ENCODE assay signal across 9 mouse cellular contexts in the genomic region with DNA sequence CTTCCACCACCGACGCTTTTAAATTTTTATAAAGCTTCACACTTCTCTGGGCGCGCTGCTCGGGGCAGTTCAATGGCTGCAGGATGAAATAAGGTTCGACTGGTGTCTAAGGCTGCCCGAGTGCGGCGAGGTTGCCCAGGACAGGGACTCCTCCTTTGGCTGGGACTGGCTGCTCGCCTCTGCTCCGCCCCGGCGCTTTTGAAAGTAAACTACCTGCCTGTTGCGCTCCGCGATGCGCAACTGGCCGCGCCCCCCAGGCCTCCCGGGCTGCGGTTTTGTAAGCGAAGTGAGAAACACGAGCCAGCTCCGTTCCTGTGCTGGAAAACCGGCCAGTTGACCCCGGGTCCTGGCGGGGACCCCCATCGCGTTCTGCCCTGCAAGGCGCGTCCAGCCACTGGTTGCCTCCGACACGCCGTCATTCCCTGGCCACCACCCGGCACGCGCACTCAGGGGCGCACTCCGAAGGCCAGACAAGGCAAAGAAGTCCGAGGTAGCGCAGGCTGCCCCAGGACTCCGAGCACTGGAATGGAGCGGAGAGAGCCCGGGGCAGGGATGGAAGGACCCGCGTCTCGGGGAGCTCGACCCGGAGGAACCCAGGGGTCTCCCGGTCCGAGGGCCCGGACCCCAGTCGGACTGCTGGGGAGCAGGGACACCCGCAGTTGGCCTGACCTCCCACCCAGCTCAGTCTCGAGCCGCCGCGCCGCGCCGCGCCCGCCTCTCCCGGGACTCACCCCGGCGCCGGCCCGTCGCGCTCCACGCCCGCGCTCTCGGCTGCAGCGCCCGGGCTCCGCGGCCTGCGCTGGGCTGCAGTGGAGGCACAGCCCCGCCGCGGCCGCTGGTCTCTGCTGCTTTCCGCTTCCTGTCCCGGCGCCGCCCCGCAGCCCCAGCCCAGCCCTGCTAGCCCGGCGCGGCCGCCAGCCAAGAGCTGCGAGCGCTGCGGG. TPM values are rescaled to one million over a fixed set of nuclear protein-coding genes. Genes with fewer than 3 reads are reported as not detected.
A peak's percentile ranks its signal among the peaks of the same experiment; 100 is the strongest.
DNase-seq lines count a peak whose midpoint lies in the region; ATAC-seq and TF ChIP-seq lines count a peak whose summit lies in the region.
"Had no signal": no experiment of that assay in that cellular context is flagged by ENCODE, and none has a peak within 500 bp of the region (broad histone marks: within the 10 kb centered on the region; RNA-seq: fewer than 3 reads in every experiment).

A gene (minus strand): TSS at position 913 of the 941 bp plus-strand sequence.

- no peaks in the 10 kb centered on the region for H3K27me3 ChIP-seq in hindbrain, postnatal 0 days (ENCODE audit: insufficient read depth, low read length)
- H3K27me3 ChIP-seq in limb, embryonic 14.5 days (ENCODE audit: control insufficient read depth, insufficient read depth, low read length) = no peaks in the 10 kb centered on the region
- peaks cover 25% of the 10 kb centered on the region for H3K27me3 ChIP-seq in midbrain, embryonic 15.5 days (replicated peaks)
- no peaks in the 10 kb centered on the region for H3K27me3 ChIP-seq in testis, adult 2 months (ENCODE audit: control insufficient read depth, insufficient read depth, low read length)
- H3K27me3 ChIP-seq: CH12.LX had no signal

- peak; percentile 85 for ATAC-seq in hindbrain, postnatal 0 days
- peak; percentile 83 for ATAC-seq in limb, embryonic 14.5 days (ENCODE audit: low FRiP score, low read depth)
- peak; percentile 80 for ATAC-seq in midbrain, embryonic 15.5 days (replicated peaks)

- no peaks in the 10 kb centered on the region for H3K36me3 ChIP-seq in hindbrain, postnatal 0 days (ENCODE audit: insufficient read depth, low read length)
- no peaks in the 10 kb centered on the region for H3K36me3 ChIP-seq in limb, embryonic 14.5 days (ENCODE audit: control insufficient read depth, insufficient read depth, low read length)
- no peaks in the 10 kb centered on the region for H3K36me3 ChIP-seq in midbrain, embryonic 15.5 days (replicated peaks)
- H3K36me3 ChIP-seq in testis, adult 2 months (ENCODE audit: control insufficient read depth, insufficient read depth, low read length) = no peaks in the 10 kb centered on the region

- DNase-seq in layer of hippocampus, adult 11-12 months (ENCODE audit: low spot score) = peak; percentile 41
- no peak for DNase-seq in layer of hippocampus, adult 9-10 months (ENCODE audit: low spot score)
- peak; percentile 78 for DNase-seq in embryo, embryonic 10 days (ENCODE audit: low spot score)
- DNase-seq in gastrocnemius, postnatal 36 days = peak; percentile 60 to 68
- peak; percentile 72 for DNase-seq in hindbrain, postnatal 0 days (ENCODE audit: low spot score)
- DNase-seq in limb, embryonic 14.5 days (ENCODE audit: low spot score) = peak; percentile 83

- intact Hi-C loops in gastrocnemius, postnatal 36 days (cut with DNase I) = loop anchor here (5.0 kb wide), 1 partner anchor 37 kb away; no protein-coding TSS in a partner anchor

- peaks cover 4% of the 10 kb centered on the region; the same call in 1 of the 2 replicates for H3K4me1 ChIP-seq in hindbrain, postnatal 0 days (ENCODE audit: insufficient read depth, low read length)
- peaks cover 16% of the 10 kb centered on the region for H3K4me1 ChIP-seq in limb, embryonic 14.5 days (ENCODE audit: control insufficient read depth, insufficient read depth, low read length)
- H3K4me1 ChIP-seq in midbrain, embryonic 15.5 days = peaks cover 26% of the 10 kb centered on the region
- peaks cover 12% of the 10 kb centered on the region for H3K4me1 ChIP-seq in testis, adult 2 months (ENCODE audit: control insufficient read depth, insufficient read depth, low read length)

- TF ChIP-seq CTCF in hindbrain, postnatal 0 days (IDR thresholded peaks at IDR 0.05; ENCODE audit: low read depth) = no peak
- TF ChIP-seq CTCF in testis, adult 2 months (IDR thresholded peaks at IDR 0.05; ENCODE audit: control insufficient read depth, insufficient read depth, insufficient replicate concordance, low read depth, low read length) = no peak

- H3K4me2 ChIP-seq in hindbrain, postnatal 0 days (ENCODE audit: low read depth, low read length) = peak within 1 kb of the TSS; percentile 98
- peak within 1 kb of the TSS; percentile 83 for H3K4me2 ChIP-seq in limb, embryonic 14.5 days (replicated peaks; ENCODE audit: low read depth, low read length, severe bottlenecking)
- H3K4me2 ChIP-seq in midbrain, embryonic 15.5 days = peak within 1 kb of the TSS; percentile 98

- H3K9me3 ChIP-seq in hindbrain, postnatal 0 days (ENCODE audit: low read length) = no peaks in the 10 kb centered on the region
- no peaks in the 10 kb centered on the region for H3K9me3 ChIP-seq in limb, embryonic 14.5 days (ENCODE audit: control insufficient read depth, low read length)
- no peaks in the 10 kb centered on the region for H3K9me3 ChIP-seq in midbrain, embryonic 15.5 days

- H3K27ac ChIP-seq in hindbrain, postnatal 0 days = peak within 1 kb of the TSS; percentile 63
- peak within 1 kb of the TSS; percentile 73 for H3K27ac ChIP-seq in limb, embryonic 14.5 days (replicated peaks; ENCODE audit: low read depth, low read length)
- H3K27ac ChIP-seq in midbrain, embryonic 15.5 days = peak within 1 kb of the TSS; percentile 67
- H3K27ac ChIP-seq in testis, adult 2 months (ENCODE audit: control insufficient read depth, insufficient read depth, low read depth, low read length) = no peak within 1 kb of the TSS

- peak within 1 kb of the TSS; percentile 61 for H3K4me3 ChIP-seq in hindbrain, postnatal 0 days (ENCODE audit: low read length)
- H3K4me3 ChIP-seq in limb, embryonic 14.5 days (replicated peaks; ENCODE audit: low read length) = peak within 1 kb of the TSS; percentile 78
- peak within 1 kb of the TSS; percentile 80 for H3K4me3 ChIP-seq in midbrain, embryonic 15.5 days
- peak within 1 kb of the TSS; percentile 80 for H3K4me3 ChIP-seq in testis, adult 2 months (ENCODE audit: control insufficient read depth, low read depth, low read length)

- H3K9ac ChIP-seq in hindbrain, postnatal 0 days (replicated peaks; ENCODE audit: low read length) = peak within 1 kb of the TSS; percentile 62
- peak within 1 kb of the TSS; percentile 75 for H3K9ac ChIP-seq in limb, embryonic 14.5 days (ENCODE audit: low read depth, low read length, severe bottlenecking)
- H3K9ac ChIP-seq in midbrain, embryonic 15.5 days = peak within 1 kb of the TSS; percentile 70

- TF ChIP-seq POLR2A in limb, embryonic 14.5 days (IDR thresholded peaks at IDR 0.05; ENCODE audit: borderline replicate concordance, extremely low read depth, insufficient read depth, insufficient read length) = 0 out of 2 replicates have a peak, but pooled peaks have one; percentile 10
- TF ChIP-seq POLR2A in testis, adult 2 months (IDR thresholded peaks at IDR 0.05; ENCODE audit: control insufficient read depth, low read depth, low read length) = no peak

- 5% methylated on average over 71 of the region's 95 CpGs for WGBS in hindbrain, postnatal 0 days
- under 1% methylated on average over 45 of the region's 95 CpGs for WGBS in limb, embryonic 14.5 days
- under 1% methylated on average over 79 of the region's 95 CpGs for WGBS in midbrain, embryonic 15.5 days

RNA-seq across cellular contexts. Expression of the gene that starts here (rescaled TPM):
- 1 to 10 TPM; 2.2 to 3.9 TPM for total RNA-seq in gastrocnemius, postnatal 36 days (2021)
- 9.4 and 13.5 TPM in 2 replicates for total RNA-seq in hindbrain, postnatal 0 days (2014; rRNA removed)
- polyA plus RNA-seq in hindbrain, postnatal 0 days (2015; fragmentation: Nextera tagmentation; extraction: Ambion mirVana) = 7.5 and 8.0 TPM in 2 replicates
- 22.7 and 28.2 TPM in 2 replicates for polyA plus RNA-seq in limb, embryonic 14.5 days (2012; rRNA removed)
- 23.0 and 24.7 TPM in 2 replicates for polyA plus RNA-seq in limb, embryonic 14.5 days (2014; fragmentation: Nextera tagmentation; extraction: Ambion mirVana)
- 7.5 and 9.9 TPM in 2 replicates for polyA plus RNA-seq in midbrain, embryonic 15.5 days (2015; fragmentation: Nextera tagmentation; extraction: Ambion mirVana)
- 1.3 and 2.6 TPM in 2 replicates for polyA plus RNA-seq in testis, adult 2 months (2012; rRNA removed)
- total RNA-seq: CH12.LX had no signal
